Mouse (Mus musculus): ENCODE data around the gene Ywhae. TPM values are rescaled to one million over a fixed set of nuclear protein-coding genes. Genes with fewer than 3 reads are reported as not detected.

The Ywhae gene
- total RNA-seq, 1 experiment: 432 TPM

DNA sequence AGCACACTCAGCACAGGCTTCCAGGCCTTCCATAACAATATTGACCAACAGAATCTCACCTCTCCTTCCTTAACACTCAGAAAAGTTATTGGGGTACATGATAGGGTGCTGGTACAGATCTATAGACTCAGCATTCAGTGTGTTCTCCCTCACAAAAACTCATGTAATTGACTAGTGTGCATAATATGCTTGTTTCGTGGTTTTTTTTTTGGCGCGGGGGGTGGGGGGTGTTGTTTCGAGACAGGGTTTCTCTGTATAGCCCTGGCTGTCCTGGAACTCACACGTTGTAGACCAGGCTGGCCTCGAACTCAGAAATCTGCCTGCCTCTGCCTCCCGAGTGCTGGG is 5.8 kb downstream of the Ywhae start:
- TF ChIP-seq ZC3H11A (IDR thresholded peaks at IDR 0.05; ENCODE audit: borderline replicate concordance, low read depth, low read length) (no peak), ZNF384 (IDR thresholded peaks at IDR 0.05; ENCODE audit: low read depth, low read length) (no peak), CHD2 (IDR thresholded peaks at IDR 0.05; ENCODE audit: low read depth, low read length) (no peak)
- H3K27ac ChIP-seq (ENCODE audit: insufficient read depth, low read depth, low read length, poor library complexity, severe bottlenecking): no peak overlapping the region
- H3K36me3 ChIP-seq (ENCODE audit: control insufficient read depth, insufficient read depth, low read length, poor library complexity, severe bottlenecking): peaks cover 4% of the 10 kb centered on the region; the same call in 1 of the 2 replicates
- in situ Hi-C loops (cut with MboI; ENCODE audit: low sequenced_read_pairs in 2 of 2, unreplicated experiment in 2 of 2): no loop called here
- DNase-seq (ENCODE audit: low read depth, low spot score): no peak
- no peak overlapping the region for H3K9ac ChIP-seq (ENCODE audit: insufficient read depth, low read depth, low read length, poor library complexity, severe bottlenecking)
- peaks cover 6 to 20% of the 10 kb centered on the region in 2 experiments for H3K4me1 ChIP-seq (ENCODE audit: control insufficient read depth in 2 of 2, insufficient read depth in 2 of 2, low read length in 2 of 2, poor library complexity in 1 of 2)
- no peak overlapping the region; a peak in 1 of 4 replicates for H3K4me3 ChIP-seq (ENCODE audit: insufficient read depth in 1 of 2, low read depth in 1 of 2, low read length in 2 of 2, poor library complexity in 1 of 2, severe bottlenecking in 1 of 2)
- no peaks in the 10 kb centered on the region for H3K9me3 ChIP-seq (ENCODE audit: control insufficient read depth, insufficient read depth, low read depth, low read length)

DNA sequence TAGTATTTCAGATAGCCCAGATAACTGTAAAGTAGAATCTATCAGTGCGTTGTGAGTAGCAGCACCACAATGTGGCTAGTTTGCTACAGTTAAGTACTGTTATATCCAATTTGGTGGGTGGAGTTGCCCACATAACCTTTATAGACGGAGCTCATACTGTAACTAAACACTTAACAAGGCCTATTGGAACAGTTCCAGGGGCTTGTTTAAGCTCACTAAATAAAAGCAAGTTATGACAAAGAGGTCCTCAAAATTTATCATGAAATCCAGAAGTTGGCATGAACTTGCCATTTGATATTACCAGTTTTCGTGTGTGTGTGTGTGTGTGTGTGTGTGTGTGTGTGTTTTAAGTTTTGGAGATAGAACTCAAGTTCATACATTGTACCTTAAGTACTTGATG is 7.5 kb downstream of the Ywhae start:
- no peak for DNase-seq (ENCODE audit: low read depth, low spot score)
- H3K4me3 ChIP-seq (ENCODE audit: insufficient read depth in 1 of 2, low read depth in 1 of 2, low read length in 2 of 2, poor library complexity in 1 of 2, severe bottlenecking in 1 of 2): no peak overlapping the region
- H3K4me1 ChIP-seq (ENCODE audit: control insufficient read depth in 2 of 2, insufficient read depth in 2 of 2, low read length in 2 of 2, poor library complexity in 1 of 2): peaks cover 6 to 15% of the 10 kb centered on the region in 2 experiments
- H3K36me3 ChIP-seq (ENCODE audit: control insufficient read depth, insufficient read depth, low read length, poor library complexity, severe bottlenecking): peaks cover 4% of the 10 kb centered on the region; the same call in 1 of the 2 replicates
- in situ Hi-C loops (cut with MboI; ENCODE audit: low sequenced_read_pairs in 2 of 2, unreplicated experiment in 2 of 2): no loop called here
- no peak overlapping the region for H3K9ac ChIP-seq (ENCODE audit: insufficient read depth, low read depth, low read length, poor library complexity, severe bottlenecking)
- H3K27ac ChIP-seq (ENCODE audit: insufficient read depth, low read depth, low read length, poor library complexity, severe bottlenecking): no peak overlapping the region
- no peak for TF ChIP-seq ZNF384 (IDR thresholded peaks at IDR 0.05; ENCODE audit: low read depth, low read length)
- TF ChIP-seq MAFK (IDR thresholded peaks at IDR 0.05; ENCODE audit: insufficient read depth, low read depth, low read length): no peak
- no peak for TF ChIP-seq ZC3H11A (IDR thresholded peaks at IDR 0.05; ENCODE audit: borderline replicate concordance, low read depth, low read length)
- TF ChIP-seq CHD2 (IDR thresholded peaks at IDR 0.05; ENCODE audit: low read depth, low read length): no peak
- no peak for TF ChIP-seq HCFC1 (IDR thresholded peaks at IDR 0.05; ENCODE audit: borderline replicate concordance, insufficient read depth, low read length)
- no peaks in the 10 kb centered on the region for H3K9me3 ChIP-seq (ENCODE audit: control insufficient read depth, insufficient read depth, low read depth, low read length)

DNA sequence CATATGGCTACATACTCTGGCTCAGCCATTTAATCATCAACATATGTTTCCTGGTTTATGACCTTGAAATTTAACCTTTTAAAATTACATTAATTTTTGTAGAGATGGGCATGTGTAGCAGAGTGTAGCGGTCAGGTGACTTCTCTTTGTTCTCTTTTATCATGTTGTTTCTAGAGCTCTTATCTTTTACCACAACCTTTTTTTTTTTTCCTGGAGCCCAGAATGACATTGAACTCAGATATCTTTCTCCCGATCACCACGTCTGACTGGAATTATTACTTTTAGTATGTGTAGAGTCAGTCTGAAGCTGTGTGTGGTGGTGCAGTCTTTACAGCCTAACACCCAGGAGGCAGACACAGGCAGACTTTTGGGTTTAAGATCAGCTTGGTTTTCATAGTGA is 8.9 kb downstream of the Ywhae start:
- Histone ChIP-seq H3K9me3 (ENCODE audit: control insufficient read depth, insufficient read depth, low read depth, low read length) (no peaks in the 10 kb centered on the region), H3K36me3 (ENCODE audit: control insufficient read depth, insufficient read depth, low read length, poor library complexity, severe bottlenecking) (peaks cover 4% of the 10 kb centered on the region; the same call in 1 of the 2 replicates)

GRCm38 (mm10) chr11:75744761-75745160 is 12.1 kb downstream of the Ywhae start:
- Histone ChIP-seq H3K36me3 (ENCODE audit: control insufficient read depth, insufficient read depth, low read length, poor library complexity, severe bottlenecking) (peaks cover 2% of the 10 kb centered on the region; the same call in 1 of the 2 replicates), H3K9ac (ENCODE audit: insufficient read depth, low read depth, low read length, poor library complexity, severe bottlenecking) (no peak overlapping the region), H3K27ac (ENCODE audit: insufficient read depth, low read depth, low read length, poor library complexity, severe bottlenecking) (no peak overlapping the region), H3K9me3 (ENCODE audit: control insufficient read depth, insufficient read depth, low read depth, low read length) (no peaks in the 10 kb centered on the region), H3K4me3 (ENCODE audit: insufficient read depth in 1 of 2, low read depth in 1 of 2, low read length in 2 of 2, poor library complexity in 1 of 2, severe bottlenecking in 1 of 2) (no peak overlapping the region), H3K4me1 (ENCODE audit: control insufficient read depth in 2 of 2, insufficient read depth in 2 of 2, low read length in 2 of 2, poor library complexity in 1 of 2) (peaks cover 0 to 4% of the 10 kb centered on the region in 2 experiments; a peak in 3 of 4 replicates)
- no peak for DNase-seq (ENCODE audit: low read depth, low spot score)
- TF ChIP-seq CHD2 (IDR thresholded peaks at IDR 0.05; ENCODE audit: low read depth, low read length) (no peak), ZNF384 (IDR thresholded peaks at IDR 0.05; ENCODE audit: low read depth, low read length) (no peak), MAFK (IDR thresholded peaks at IDR 0.05; ENCODE audit: insufficient read depth, low read depth, low read length) (no peak), ZC3H11A (IDR thresholded peaks at IDR 0.05; ENCODE audit: borderline replicate concordance, low read depth, low read length) (no peak), HCFC1 (IDR thresholded peaks at IDR 0.05; ENCODE audit: borderline replicate concordance, insufficient read depth, low read length) (no peak)
- in situ Hi-C loops (cut with MboI; ENCODE audit: low sequenced_read_pairs in 2 of 2, unreplicated experiment in 2 of 2): no loop called here

More for the DNA sequence above, 8.9 kb downstream of the Ywhae start:
- Histone ChIP-seq H3K27ac (ENCODE audit: insufficient read depth, low read depth, low read length, poor library complexity, severe bottlenecking) (no peak overlapping the region), H3K4me1 (ENCODE audit: control insufficient read depth in 2 of 2, insufficient read depth in 2 of 2, low read length in 2 of 2, poor library complexity in 1 of 2) (peaks cover 5 to 6% of the 10 kb centered on the region in 2 experiments; a peak in 3 of 4 replicates), H3K9ac (ENCODE audit: insufficient read depth, low read depth, low read length, poor library complexity, severe bottlenecking) (no peak overlapping the region), H3K4me3 (ENCODE audit: insufficient read depth in 1 of 2, low read depth in 1 of 2, low read length in 2 of 2, poor library complexity in 1 of 2, severe bottlenecking in 1 of 2) (no peak overlapping the region)
- no peak for DNase-seq (ENCODE audit: low read depth, low spot score)
- in situ Hi-C loops (cut with MboI; ENCODE audit: low sequenced_read_pairs in 2 of 2, unreplicated experiment in 2 of 2): no loop called here
- no peak for TF ChIP-seq CHD2 (IDR thresholded peaks at IDR 0.05; ENCODE audit: low read depth, low read length)
- TF ChIP-seq MAFK (IDR thresholded peaks at IDR 0.05; ENCODE audit: insufficient read depth, low read depth, low read length): no peak
- TF ChIP-seq HCFC1 (IDR thresholded peaks at IDR 0.05; ENCODE audit: borderline replicate concordance, insufficient read depth, low read length): no peak
- no peak for TF ChIP-seq ZC3H11A (IDR thresholded peaks at IDR 0.05; ENCODE audit: borderline replicate concordance, low read depth, low read length)

DNA sequence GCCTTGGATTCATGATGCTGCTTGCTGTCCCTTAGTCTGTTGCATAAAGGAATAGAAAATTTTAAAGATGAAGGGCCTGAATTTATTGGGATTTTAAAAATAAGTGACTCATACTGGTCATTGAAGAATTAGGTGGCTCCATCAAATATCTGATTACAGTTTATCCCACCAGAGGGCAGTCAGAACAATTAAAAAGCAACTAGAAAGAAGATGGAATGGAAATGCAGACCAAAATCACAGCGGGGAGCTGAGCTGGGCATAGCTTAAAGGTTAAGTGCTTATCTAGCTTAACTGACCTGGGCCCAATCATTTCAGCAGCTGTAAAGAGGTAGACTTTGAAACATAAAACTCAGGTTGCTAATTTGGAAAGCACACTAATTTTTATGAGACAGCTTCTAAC is 17.9 kb downstream of the Ywhae start:
- DNase-seq (ENCODE audit: low read depth, low spot score): no peak
- H3K4me3 ChIP-seq (ENCODE audit: insufficient read depth in 1 of 2, low read depth in 1 of 2, low read length in 2 of 2, poor library complexity in 1 of 2, severe bottlenecking in 1 of 2): no peak overlapping the region
- TF ChIP-seq HCFC1 (IDR thresholded peaks at IDR 0.05; ENCODE audit: borderline replicate concordance, insufficient read depth, low read length) (no peak), ZC3H11A (IDR thresholded peaks at IDR 0.05; ENCODE audit: borderline replicate concordance, low read depth, low read length) (no peak), CHD2 (IDR thresholded peaks at IDR 0.05; ENCODE audit: low read depth, low read length) (no peak), ZNF384 (IDR thresholded peaks at IDR 0.05; ENCODE audit: low read depth, low read length) (no peak), MAFK (IDR thresholded peaks at IDR 0.05; ENCODE audit: insufficient read depth, low read depth, low read length) (no peak)
- no peak overlapping the region for H3K9ac ChIP-seq (ENCODE audit: insufficient read depth, low read depth, low read length, poor library complexity, severe bottlenecking)
- H3K27ac ChIP-seq (ENCODE audit: insufficient read depth, low read depth, low read length, poor library complexity, severe bottlenecking): no peak overlapping the region
- peaks cover 8% of the 10 kb centered on the region for H3K36me3 ChIP-seq (ENCODE audit: control insufficient read depth, insufficient read depth, low read length, poor library complexity, severe bottlenecking)
- no peaks in the 10 kb centered on the region for H3K9me3 ChIP-seq (ENCODE audit: control insufficient read depth, insufficient read depth, low read depth, low read length)
- peaks cover 0 to 4% of the 10 kb centered on the region in 2 experiments; a peak in 3 of 4 replicates for H3K4me1 ChIP-seq (ENCODE audit: control insufficient read depth in 2 of 2, insufficient read depth in 2 of 2, low read length in 2 of 2, poor library complexity in 1 of 2)
- in situ Hi-C loops (cut with MboI; ENCODE audit: low sequenced_read_pairs in 2 of 2, unreplicated experiment in 2 of 2): no loop called here

Measured in ES-E14 (cell line).